Mouse (Mus musculus) B cell, adult 62 days (primary cell): ENCODE data around the gene Gm10665. TPM values are rescaled to one million over a fixed set of nuclear protein-coding genes. Genes with fewer than 3 reads are reported as not detected.

Experiments used
- total RNA-seq: library from RNA; stranded (reverse); gene quantifications from 4 replicates; pipeline ENCODE4 v1.2.4, GENCODE M21; 2023

The Gm10665 gene
- not detected in 4 replicates for total RNA-seq

DNA sequence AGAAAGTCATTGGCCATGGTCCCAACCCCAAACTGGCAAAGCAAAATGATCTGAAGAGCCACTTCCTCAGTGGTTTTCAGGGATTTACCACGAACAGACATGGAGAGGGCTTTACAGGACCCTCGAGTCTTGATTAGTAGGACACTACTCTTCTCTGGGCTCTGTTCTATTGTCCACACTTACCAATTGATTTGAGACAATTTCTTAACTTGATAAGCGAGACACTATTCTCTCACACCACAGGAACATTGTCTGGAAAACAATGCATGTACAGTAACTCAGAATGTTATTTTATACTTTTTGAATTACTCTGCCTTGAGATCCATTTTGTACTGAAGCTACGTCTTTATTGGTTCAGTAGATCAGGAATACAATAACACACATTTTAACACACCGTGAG lies at the start of gene Gm10665:
TSS of gene Gm10665 (minus strand) at position 101 of the 400 bp plus-strand sequence.

DNA sequence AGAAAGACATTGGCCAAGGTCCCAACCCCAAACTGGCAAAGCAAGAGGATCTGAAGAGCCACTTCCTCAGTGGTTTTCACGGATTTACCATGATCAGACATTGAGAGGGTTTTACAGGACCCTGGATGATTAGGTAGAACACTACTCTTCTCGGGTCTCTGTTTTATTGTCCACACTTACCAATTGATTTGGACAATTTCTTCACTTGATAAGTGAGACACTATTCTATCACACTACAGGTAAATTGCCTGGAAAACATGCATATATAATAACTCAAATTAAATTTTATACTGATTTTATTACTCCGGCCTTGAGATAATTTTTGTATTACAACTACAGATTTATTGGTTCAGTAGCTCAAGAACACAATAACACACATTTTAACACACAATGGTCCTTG lies 35.7 kb upstream of the Gm10665 start, which contains the start of gene Vmn1r151:
TSS of gene Vmn1r151 (minus strand) at position 101 of the 400 bp plus-strand sequence.

DNA sequence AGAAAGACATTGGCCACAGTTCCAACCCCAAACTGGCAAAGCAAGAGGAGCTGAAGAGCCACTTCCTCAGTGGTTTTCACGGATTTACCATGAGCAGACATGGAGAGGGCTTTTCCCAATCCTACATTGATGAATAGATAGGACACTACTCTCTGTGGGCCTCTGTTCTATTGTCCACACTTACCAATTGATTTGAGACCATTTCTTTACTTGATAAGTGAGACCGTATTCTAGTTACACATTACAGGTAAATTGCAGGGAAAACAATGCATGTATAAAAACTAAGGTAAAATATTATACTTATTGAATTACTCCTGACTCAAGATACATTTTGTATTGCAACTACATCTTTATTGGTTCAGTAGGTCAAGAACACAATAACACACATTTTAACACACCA lies 25.7 kb downstream of the Gm10665 start, which contains the start of gene Vmn1r149:
TSS of gene Vmn1r149 (minus strand) at position 101 of the 400 bp plus-strand sequence.

DNA sequence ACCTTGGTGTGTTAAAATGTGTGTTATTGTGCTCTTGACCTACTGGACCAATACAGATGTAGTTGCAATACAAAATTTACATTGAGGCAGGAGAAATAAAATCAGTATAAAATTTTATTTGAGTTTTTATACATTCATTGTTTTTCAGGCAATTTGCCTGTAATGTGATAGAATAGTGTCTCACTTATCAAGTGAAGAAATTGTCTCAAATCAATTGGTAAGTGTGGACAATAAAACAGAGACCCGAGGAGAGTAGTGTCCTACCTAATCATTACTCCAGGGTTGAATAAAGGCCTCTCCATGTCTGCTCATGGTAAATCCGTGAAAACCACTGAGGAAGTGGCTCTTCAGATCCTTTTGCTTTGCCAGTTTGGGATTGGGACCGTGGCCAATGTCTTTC lies 50.6 kb downstream of the Gm10665 start, which contains the start of gene Vmn1r148:
TSS of gene Vmn1r148 (plus strand) at position 301 of the 400 bp plus-strand sequence.

Other genes with a start within 250 kb of the Gm10665 start
- gene Gm8453, start 234.6 kb downstream of the Gm10665 start, total RNA-seq, result not detected in 4 replicates
- not detected in 4 replicates for gene Gm4187, start 134.4 kb downstream of the Gm10665 start, total RNA-seq
- not detected in 4 replicates for gene Gm8660, start 93.0 kb downstream of the Gm10665 start, total RNA-seq
- gene Vmn1r148, start 50.5 kb downstream of the Gm10665 start, total RNA-seq, result not detected in 4 replicates
- not detected in 4 replicates for gene Vmn1r149, start 25.8 kb downstream of the Gm10665 start, total RNA-seq
- gene Vmn1r151, start 35.6 kb upstream of the Gm10665 start, total RNA-seq, result not detected in 4 replicates
- gene Vmn1r152, start 58.9 kb upstream of the Gm10665 start, total RNA-seq, result not detected in 4 replicates
- gene Gm8677, start 70.8 kb upstream of the Gm10665 start, total RNA-seq, result not detected in 4 replicates
- gene Gm4201, start 101.3 kb upstream of the Gm10665 start, total RNA-seq, result not detected in 4 replicates
- gene Gm4565, start 124.1 kb upstream of the Gm10665 start, total RNA-seq, result not detected in 4 replicates
- gene Vmn1r155, start 193.9 kb upstream of the Gm10665 start, total RNA-seq, result not detected in 4 replicates
- not detected in 4 replicates for gene Gm8693, start 228.2 kb upstream of the Gm10665 start, total RNA-seq